Mouse (Mus musculus) liver, embryonic 11.5 days (tissue): ENCODE data around the gene Cdk2ap2. TPM values are rescaled to one million over a fixed set of nuclear protein-coding genes. Genes with fewer than 3 reads are reported as not detected.
"Not testable (repeated sequence)": the region's sequence is repeated elsewhere in the genome, so short reads cannot be mapped to it uniquely, and the experiment has no call there.

Source experiments
- ATAC-seq: fragments of 200-750 bp; cut with Nextera tagmentation; replicated peaks from 2 replicates; pipeline ENCODE4 v1.8.0; 2017; ENCODE audit warnings: moderate number of reproducible peaks, mild to moderate bottlenecking, moderate TSS enrichment, moderate library complexity; ENCODE audit not compliant: low FRiP score
- DNase-seq: peaks from one replicate; pipeline ENCODE4 v3.0.0-alpha.2; 2017; ENCODE audit warnings: low spot score
- H3K27ac ChIP-seq: fragments of 300-500 bp; sonication (generic); 2 replicates; pipeline ENCODE4 v1.5.1; 2014; ENCODE audit warnings: mild to moderate bottlenecking, low read depth, low read length, control low read depth
- H3K27me3 ChIP-seq: fragments of 300-500 bp; sonication (generic); replicated peaks from 2 replicates; pipeline ENCODE4 v1.6.1; 2014; ENCODE audit warnings: low read length, mixed read lengths; ENCODE audit not compliant: control insufficient read depth, insufficient read depth
- H3K36me3 ChIP-seq: fragments of 300-500 bp; sonication (generic); 2 replicates; pipeline ENCODE4 v1.6.1; 2014; ENCODE audit warnings: mild to moderate bottlenecking, low read length, moderate library complexity, mixed read lengths; ENCODE audit not compliant: control insufficient read depth, insufficient read depth
- H3K4me1 ChIP-seq: fragments of 300-500 bp; sonication (generic); replicated peaks from 2 replicates; pipeline ENCODE4 v1.6.1; 2014; ENCODE audit warnings: low read length, mixed read lengths; ENCODE audit not compliant: control insufficient read depth, insufficient read depth
- H3K4me2 ChIP-seq: fragments of 300-500 bp; sonication (generic); 2 replicates; pipeline ENCODE4 v1.6.1; 2014; ENCODE audit warnings: mild to moderate bottlenecking, control low read depth, moderate library complexity
- H3K4me3 ChIP-seq: fragments of 300-500 bp; sonication (generic); 2 replicates; pipeline ENCODE4 v1.5.1; 2014; ENCODE audit warnings: low read depth, low read length, control low read depth
- H3K9ac ChIP-seq: fragments of 300-500 bp; sonication (generic); 2 replicates; pipeline ENCODE4 v1.6.1; 2014; ENCODE audit warnings: low read depth, low read length, control low read depth
- H3K9me3 ChIP-seq: fragments of 300-500 bp; sonication (generic); 2 replicates; pipeline ENCODE4 v1.6.1; 2016; ENCODE audit warnings: low read length, inconsistent platforms, mixed read lengths; ENCODE audit not compliant: control insufficient read depth
- WGBS: fragments of 180-500 bp; shearing (Covaris S2); extraction: QIAGEN DNeasy Blood & Tissue Kit; methylation state at CpG from one replicate; pipeline ENCODE4 v1.1.7; 2014; 5-methylcytosine and 5-hydroxymethylcytosine counted together
- polyA plus RNA-seq: library from polyadenylated mRNA; unstranded; fragments of >200 nt; fragmentation: Nextera tagmentation; extraction: Ambion mirVana; gene quantifications from 2 replicates; pipeline ENCODE4 v1.2.1, GENCODE M21; 2014

Cdk2ap2 gene
- polyA plus RNA-seq, result 121 and 135 TPM in 2 replicates

GRCm38 (mm10) chr19:4096642-4097440, at the start of gene Cdk2ap2:
Cdk2ap2 (plus strand) TSS chr19:4097182.
- Histone ChIP-seq H3K4me2 (peak within 1 kb of the TSS; percentile 93), H3K27me3 (peaks cover 18% of the 10 kb centered on the region), H3K27ac (peak within 1 kb of the TSS; percentile 84), H3K4me1 (peaks cover 31% of the 10 kb centered on the region), H3K4me3 (peak within 1 kb of the TSS; percentile 58), H3K9me3 (no peaks in the 10 kb centered on the region), H3K9ac (peak within 1 kb of the TSS; percentile 69), H3K36me3 (no peaks in the 10 kb centered on the region)
- peak; percentile 92 for ATAC-seq
- peak; percentile 100 for DNase-seq
- under 1% methylated on average over 65 of the region's 65 CpGs for WGBS

DNA sequence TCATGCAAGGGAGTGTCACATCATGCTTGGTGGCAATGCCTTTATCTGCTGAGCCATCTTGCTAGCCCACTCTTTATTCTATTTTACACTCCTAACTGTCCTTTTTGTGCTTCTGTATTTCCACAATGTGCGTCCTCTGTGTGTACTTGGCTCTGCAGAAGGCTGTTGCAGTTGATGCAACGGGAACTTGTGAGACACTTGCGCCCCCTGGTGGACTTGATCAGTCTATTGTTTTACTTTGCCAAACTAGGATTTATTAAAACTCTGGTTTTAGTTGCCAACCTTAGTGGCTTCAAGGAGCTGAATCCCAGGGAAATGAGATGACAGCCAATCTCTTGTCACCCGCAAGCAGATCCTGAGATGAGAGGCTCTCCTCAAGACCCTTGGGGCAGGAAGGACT, 49.1 kb upstream of the Cdk2ap2 start:
- Histone ChIP-seq H3K4me1 (peaks cover 14% of the 10 kb centered on the region), H3K9ac (no peak overlapping the region), H3K36me3 (no peaks in the 10 kb centered on the region), H3K9me3 (peaks cover 7% of the 10 kb centered on the region), H3K27me3 (no peaks in the 10 kb centered on the region), H3K4me3 (no peak overlapping the region), H3K27ac (peak overlapping the region; percentile 73; the same call in 1 of the 2 replicates), H3K4me2 (no peak overlapping the region)
- ATAC-seq (no peak), DNase-seq (peak; percentile 68)
- WGBS, result 22% methylated on average over 4 of the region's 4 CpGs

GRCm38 (mm10) chr19:4049069-4049468, 47.9 kb upstream of the Cdk2ap2 start:
- not testable (repeated sequence) for H3K9ac ChIP-seq, H3K27ac ChIP-seq, ATAC-seq, H3K4me3 ChIP-seq, DNase-seq, H3K36me3 ChIP-seq, H3K9me3 ChIP-seq, H3K27me3 ChIP-seq, H3K4me2 ChIP-seq
- 68% methylated on average over 5 of the region's 5 CpGs for WGBS
- H3K4me1 ChIP-seq, result peaks cover 14% of the 10 kb centered on the region

DNA sequence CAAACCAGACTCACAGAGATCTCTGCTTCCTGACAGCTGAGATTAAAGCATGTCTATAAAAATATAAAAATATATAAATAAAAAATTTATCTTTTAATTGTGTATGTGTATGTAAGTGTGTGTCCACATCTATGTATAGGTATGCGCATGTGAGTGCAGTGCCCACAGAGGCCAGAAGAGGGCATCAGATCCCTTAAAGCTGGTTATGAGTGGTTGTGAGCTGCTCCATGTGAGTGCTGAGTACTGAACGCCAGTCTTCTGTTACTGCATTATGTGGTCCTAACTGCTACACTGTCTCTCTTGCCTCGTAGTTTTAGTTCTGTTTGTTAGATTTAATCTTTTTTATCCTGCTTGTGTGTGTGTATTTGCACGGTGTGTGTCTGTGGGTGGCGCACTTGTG, 46.0 kb upstream of the Cdk2ap2 start:
- Histone ChIP-seq H3K27me3 (no peaks in the 10 kb centered on the region), H3K4me2 (no peak overlapping the region), H3K4me1 (peaks cover 17% of the 10 kb centered on the region), H3K9ac (no peak overlapping the region), H3K4me3 (no peak overlapping the region), H3K36me3 (no peaks in the 10 kb centered on the region), H3K27ac (no peak overlapping the region), H3K9me3 (peaks cover 3% of the 10 kb centered on the region)
- WGBS, result 90% methylated on average over 5 of the region's 5 CpGs
- no peak for ATAC-seq
- DNase-seq, result no peak

GRCm38 (mm10) chr19:4051741-4052515, 45.1 kb upstream of the Cdk2ap2 start:
- Histone ChIP-seq H3K9me3 (peaks cover 3% of the 10 kb centered on the region), H3K9ac (no peak overlapping the region), H3K4me3 (no peak overlapping the region), H3K27me3 (no peaks in the 10 kb centered on the region), H3K4me1 (peaks cover 14% of the 10 kb centered on the region), H3K4me2 (no peak overlapping the region), H3K27ac (no peak overlapping the region), H3K36me3 (no peaks in the 10 kb centered on the region)
- ATAC-seq (no peak), DNase-seq (peak; percentile 59)
- WGBS, result 55% methylated on average over 10 of the region's 10 CpGs

DNA sequence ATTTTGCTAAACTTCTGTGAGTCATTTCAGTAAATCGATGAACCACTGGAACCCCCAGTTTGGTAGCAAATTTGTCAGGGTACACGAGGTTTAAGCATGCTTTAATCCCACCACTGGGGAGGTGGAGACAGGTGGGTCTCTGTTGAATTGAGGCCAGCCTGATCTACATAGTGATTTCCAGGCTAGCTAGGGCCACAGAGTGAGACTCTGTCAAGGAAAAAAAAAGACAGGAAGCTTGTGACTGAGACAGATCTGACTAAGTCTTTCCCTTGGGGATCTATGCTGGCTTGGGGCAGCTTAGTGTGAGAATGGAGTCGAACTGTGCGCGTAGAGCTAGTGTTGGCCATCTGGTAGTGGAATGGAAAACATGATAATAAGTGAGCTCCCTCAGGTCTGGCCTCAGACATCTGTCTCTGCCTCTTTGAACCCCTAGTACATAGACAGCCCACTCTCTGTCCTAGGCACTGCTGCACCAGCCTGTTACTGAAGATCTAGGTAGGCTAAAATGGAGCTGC, 44.4 kb upstream of the Cdk2ap2 start:
- DNase-seq, result no peak
- ATAC-seq, result no peak
- H3K4me1 ChIP-seq, result peaks cover 12% of the 10 kb centered on the region
- no peak overlapping the region for H3K4me3 ChIP-seq
- no peaks in the 10 kb centered on the region for H3K27me3 ChIP-seq
- H3K9me3 ChIP-seq, result peaks cover 3% of the 10 kb centered on the region
- 67% methylated on average over 5 of the region's 5 CpGs for WGBS
- H3K27ac ChIP-seq, result peak overlapping the region; percentile 39; the same call in 1 of the 2 replicates
- no peak overlapping the region for H3K9ac ChIP-seq
- H3K36me3 ChIP-seq, result no peaks in the 10 kb centered on the region
- H3K4me2 ChIP-seq, result no peak overlapping the region

- WGBS, result 82% methylated on average over 5 of the region's 5 CpGs
- Histone ChIP-seq H3K4me2 (no peak overlapping the region), H3K9me3 (peaks cover 3% of the 10 kb centered on the region), H3K27me3 (no peaks in the 10 kb centered on the region), H3K4me1 (peaks cover 26% of the 10 kb centered on the region), H3K9ac (no peak overlapping the region), H3K27ac (no peak overlapping the region), H3K4me3 (no peak overlapping the region), H3K36me3 (no peaks in the 10 kb centered on the region)
- ATAC-seq, result no peak
- no peak for DNase-seq
These were observed 42.4 kb upstream of the Cdk2ap2 start for GRCm38 (mm10) chr19:4054613-4055012.

DNA sequence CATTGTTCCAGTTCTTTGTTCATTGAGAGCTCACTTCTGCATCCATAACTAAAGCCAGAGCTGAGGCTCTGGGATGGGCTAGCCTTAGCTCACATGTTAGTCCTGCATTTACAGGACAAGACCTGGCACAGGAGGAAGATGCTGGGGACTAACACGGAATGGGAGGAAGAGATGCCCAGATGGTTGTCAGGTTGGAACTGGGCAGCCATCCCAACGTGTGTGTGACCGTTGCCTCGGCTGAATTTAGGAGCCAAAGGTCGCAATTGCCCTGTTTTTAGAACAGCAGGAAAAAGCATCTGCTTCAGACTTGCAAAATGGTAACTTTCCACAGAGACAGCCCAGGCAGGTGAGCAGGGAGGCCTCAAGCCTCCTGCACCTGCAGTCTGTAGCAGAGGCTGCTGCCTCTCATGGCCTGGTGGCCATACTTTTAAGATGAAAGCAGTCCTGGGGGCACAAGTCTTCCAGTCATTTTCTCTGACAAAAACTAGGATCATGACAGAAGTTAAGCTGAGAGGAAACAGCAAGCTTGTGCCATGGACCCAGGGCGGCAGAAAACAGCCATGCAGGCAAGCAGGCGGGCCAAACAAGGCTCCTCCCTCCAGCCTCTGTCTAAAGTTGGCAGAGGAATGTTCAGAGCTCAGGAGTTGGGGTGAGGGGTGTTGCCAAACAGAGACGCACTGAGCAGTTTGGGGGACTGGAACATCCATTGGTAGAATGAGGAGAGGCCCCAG, 41.6 kb upstream of the Cdk2ap2 start:
- Histone ChIP-seq H3K4me1 (peaks cover 29% of the 10 kb centered on the region), H3K36me3 (no peaks in the 10 kb centered on the region), H3K27me3 (no peaks in the 10 kb centered on the region), H3K9me3 (peaks cover 3% of the 10 kb centered on the region), H3K9ac (no peak overlapping the region), H3K4me2 (no peak overlapping the region), H3K4me3 (no peak overlapping the region), H3K27ac (peak overlapping the region; percentile 34; the same call in 1 of the 2 replicates)
- DNase-seq (no peak), ATAC-seq (no peak)
- WGBS, result 77% methylated on average over 8 of the region's 8 CpGs
